Mouse (Mus musculus) granulocyte monocyte progenitor cell, adult 5-6 weeks (primary cell): ENCODE measurements around the gene Tsks. TPM values are rescaled to one million over a fixed set of nuclear protein-coding genes. Genes with fewer than 3 reads are reported as not detected.

Experiments used
- ATAC-seq: replicated peaks from 2 replicates; pipeline ENCODE4 v1.8.0; 2016; ENCODE audit warnings: mild to moderate bottlenecking, moderate TSS enrichment, inconsistent platforms; ENCODE audit not compliant: poor library complexity, severe bottlenecking
- total RNA-seq, 2 experiments: library from RNA; stranded (forward) in 1 of 2; stranded (reverse) in 1 of 2; fragments of 200-712, 200-1000 nt in 1 of 2; fragments of >200 nt in 1 of 2; fragmentation: Nextera tagmentation in 1 of 2; gene quantifications; 2 replicates each; pipeline ENCODE4 v1.2.3; 2014 to 2017

Gene Tsks
- total RNA-seq, 2 experiments from 2014 or later = not detected

DNA sequence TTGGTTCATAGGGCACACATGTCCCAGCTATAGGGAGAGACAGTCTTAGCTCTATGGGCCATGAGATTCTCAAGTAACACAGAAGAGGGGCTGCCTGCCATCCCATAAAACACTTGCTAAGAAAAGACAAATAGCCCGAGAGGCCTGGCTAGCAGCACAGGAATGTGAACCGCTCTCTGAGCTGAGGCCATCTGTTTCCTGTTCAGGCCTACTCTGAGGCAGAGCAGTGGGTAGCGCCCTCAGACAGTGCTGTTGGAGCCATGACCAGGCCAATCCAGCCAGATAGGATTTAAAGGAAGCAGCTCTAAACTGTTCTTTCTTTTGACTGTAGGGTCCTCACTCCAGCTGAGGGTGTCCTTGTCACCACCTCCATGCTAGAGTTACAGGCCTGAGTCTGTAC lies 61.5 kb downstream of the Tsks start:
- ATAC-seq = no peak; the same call in 1 of the 2 replicates

GRCm38 (mm10) chr7:45005321-45005992 lies 62.5 kb downstream of the Tsks start:
- ATAC-seq = no peak

DNA sequence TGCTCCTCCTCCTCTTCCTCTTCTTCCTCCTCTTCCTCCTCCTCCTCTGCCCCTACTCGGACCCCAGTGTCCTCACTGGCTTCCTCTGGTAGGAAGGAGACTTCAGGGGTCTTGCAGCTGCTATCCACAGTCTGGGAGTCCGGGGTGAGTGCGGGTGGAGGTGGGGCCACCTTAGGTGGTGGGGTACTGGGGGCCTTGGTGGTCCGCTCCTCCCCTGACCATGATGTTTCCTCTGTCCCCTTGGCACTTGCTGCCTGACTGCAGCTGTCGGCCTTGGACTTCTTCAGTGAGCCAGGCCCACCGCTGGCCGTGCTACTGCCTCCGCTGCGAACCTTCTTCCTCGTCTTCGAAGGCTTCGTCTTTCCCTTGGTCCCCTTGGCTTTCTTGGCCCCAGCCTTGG lies 63.5 kb downstream of the Tsks start:
- no peak for ATAC-seq

DNA sequence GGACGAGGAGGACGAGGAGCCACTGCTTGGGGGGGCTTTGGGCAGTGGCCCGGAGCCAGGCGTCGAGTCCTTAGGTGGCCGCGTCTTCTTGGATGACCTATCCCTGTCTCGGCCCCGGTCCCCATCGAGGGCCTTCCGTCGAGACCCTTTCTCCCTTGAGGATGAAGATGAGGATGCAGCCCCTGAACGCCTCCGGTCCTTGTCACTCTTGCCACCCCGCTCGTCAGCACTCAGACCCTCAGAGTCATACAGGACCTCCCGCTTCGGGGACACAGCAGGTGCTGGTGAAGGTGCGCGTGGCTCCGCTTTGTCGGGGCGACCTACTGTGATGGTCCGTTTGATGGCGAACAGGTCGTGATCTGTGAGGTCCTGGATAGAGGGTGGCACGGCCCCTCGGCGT lies 64.1 kb downstream of the Tsks start:
- ATAC-seq = no peak

Other genes starting within 250 kb of the Tsks start
Only the 30 nearest of the 33 such genes appear.
- gene Vrk3, start 194.8 kb upstream of the Tsks start, total RNA-seq (2014; fragmentation: Nextera tagmentation) = 45.0 and 52.3 TPM in 2 replicates
- 27.4 and 34.8 TPM in 2 replicates for gene Vrk3, start 194.8 kb upstream of the Tsks start, total RNA-seq (2017)
- 1.6 and 6.2 TPM in 2 replicates for gene Zfp473, start 192.2 kb upstream of the Tsks start, total RNA-seq (2014; fragmentation: Nextera tagmentation)
- gene Zfp473, start 192.2 kb upstream of the Tsks start, total RNA-seq (2017) = 2.0 and 2.2 TPM in 2 replicates
- gene Nup62, start 127.1 kb upstream of the Tsks start, total RNA-seq (2014; fragmentation: Nextera tagmentation) = 81.8 and 83.0 TPM in 2 replicates
- 120 and 167 TPM in 2 replicates for gene Nup62, start 127.1 kb upstream of the Tsks start, total RNA-seq (2017)
- gene Il4i1, start 126.8 kb upstream of the Tsks start, total RNA-seq (2014; fragmentation: Nextera tagmentation) = 1.2 TPM in 1 of 2 replicates, not detected in the other
- 0.15 and 0.22 TPM in 2 replicates for gene Il4i1, start 126.8 kb upstream of the Tsks start, total RNA-seq (2017)
- gene Atf5, start 126.5 kb upstream of the Tsks start, total RNA-seq (2014; fragmentation: Nextera tagmentation) = 5.6 and 8.5 TPM in 2 replicates
- gene Atf5, start 126.5 kb upstream of the Tsks start, total RNA-seq (2017) = 3.8 and 6.8 TPM in 2 replicates
- 18.2 and 25.0 TPM in 2 replicates for gene Akt1s1, start 94.2 kb upstream of the Tsks start, total RNA-seq (2014; fragmentation: Nextera tagmentation)
- gene Akt1s1, start 94.2 kb upstream of the Tsks start, total RNA-seq (2017) = 22.8 and 26.5 TPM in 2 replicates
- gene Tbc1d17, start 94.1 kb upstream of the Tsks start, total RNA-seq (2014; fragmentation: Nextera tagmentation) = 18.1 and 22.6 TPM in 2 replicates
- 15.5 and 19.3 TPM in 2 replicates for gene Tbc1d17, start 94.1 kb upstream of the Tsks start, total RNA-seq (2017)
- 61.3 and 65.7 TPM in 2 replicates for gene Pnkp, start 86.1 kb upstream of the Tsks start, total RNA-seq (2014; fragmentation: Nextera tagmentation)
- 51.0 and 79.6 TPM in 2 replicates for gene Pnkp, start 86.1 kb upstream of the Tsks start, total RNA-seq (2017)
- gene Ptov1, start 73.4 kb upstream of the Tsks start, total RNA-seq (2014; fragmentation: Nextera tagmentation) = 67.0 and 95.4 TPM in 2 replicates
- gene Ptov1, start 73.4 kb upstream of the Tsks start, total RNA-seq (2017) = 24.4 and 32.1 TPM in 2 replicates
- 26.7 and 51.2 TPM in 2 replicates for gene Med25, start 50.5 kb upstream of the Tsks start, total RNA-seq (2014; fragmentation: Nextera tagmentation)
- gene Med25, start 50.5 kb upstream of the Tsks start, total RNA-seq (2017) = 9.2 and 15.6 TPM in 2 replicates
- gene Fuz, start 47.1 kb upstream of the Tsks start, total RNA-seq (2014; fragmentation: Nextera tagmentation) = 13.6 TPM in 2 replicates
- gene Fuz, start 47.1 kb upstream of the Tsks start, total RNA-seq (2017) = 16.5 and 18.0 TPM in 2 replicates
- gene Ap2a1, start 13.7 kb upstream of the Tsks start, total RNA-seq (2014; fragmentation: Nextera tagmentation) = 40.8 and 84.2 TPM in 2 replicates
- 28.6 and 30.1 TPM in 2 replicates for gene Ap2a1, start 13.7 kb upstream of the Tsks start, total RNA-seq (2017)
- not detected in 2 replicates for gene Cpt1c, start 31.6 kb downstream of the Tsks start, total RNA-seq (2014; fragmentation: Nextera tagmentation)
- not detected in 2 replicates for gene Cpt1c, start 31.6 kb downstream of the Tsks start, total RNA-seq (2017)
- 104 and 115 TPM in 2 replicates for gene Prmt1, start 43.4 kb downstream of the Tsks start, total RNA-seq (2014; fragmentation: Nextera tagmentation)
- 138 and 190 TPM in 2 replicates for gene Prmt1, start 43.4 kb downstream of the Tsks start, total RNA-seq (2017)
- gene Irf3, start 54.4 kb downstream of the Tsks start, total RNA-seq (2014; fragmentation: Nextera tagmentation) = 76.6 and 105 TPM in 2 replicates
- gene Irf3, start 54.4 kb downstream of the Tsks start, total RNA-seq (2017) = 87.5 and 88.9 TPM in 2 replicates
- gene Bcl2l12, start 55.5 kb downstream of the Tsks start, total RNA-seq (2014; fragmentation: Nextera tagmentation) = 19.4 and 57.9 TPM in 2 replicates
- 18.4 and 32.9 TPM in 2 replicates for gene Bcl2l12, start 55.5 kb downstream of the Tsks start, total RNA-seq (2017)
- 28.6 and 29.8 TPM in 2 replicates for gene Scaf1, start 73.2 kb downstream of the Tsks start, total RNA-seq (2014; fragmentation: Nextera tagmentation)
- gene Scaf1, start 73.2 kb downstream of the Tsks start, total RNA-seq (2017) = 15.7 and 17.8 TPM in 2 replicates
- gene Rras, start 74.8 kb downstream of the Tsks start, total RNA-seq (2014; fragmentation: Nextera tagmentation) = 2.3 and 7.8 TPM in 2 replicates
- gene Rras, start 74.8 kb downstream of the Tsks start, total RNA-seq (2017) = 1.0 and 1.4 TPM in 2 replicates
- 21.1 and 29.6 TPM in 2 replicates for gene Prr12, start 109.7 kb downstream of the Tsks start, total RNA-seq (2014; fragmentation: Nextera tagmentation)
- gene Prr12, start 109.7 kb downstream of the Tsks start, total RNA-seq (2017) = 1.7 and 4.1 TPM in 2 replicates
- gene Nosip, start 119.2 kb downstream of the Tsks start, total RNA-seq (2014; fragmentation: Nextera tagmentation) = 42.2 and 57.2 TPM in 2 replicates
- gene Nosip, start 119.2 kb downstream of the Tsks start, total RNA-seq (2017) = 49.4 and 63.1 TPM in 2 replicates
- 6.8 and 9.4 TPM in 2 replicates for gene Prrg2, start 119.5 kb downstream of the Tsks start, total RNA-seq (2014; fragmentation: Nextera tagmentation)
- gene Prrg2, start 119.5 kb downstream of the Tsks start, total RNA-seq (2017) = 4.8 and 5.3 TPM in 2 replicates
- gene Rcn3, start 149.0 kb downstream of the Tsks start, total RNA-seq (2014; fragmentation: Nextera tagmentation) = 2.2 and 11.6 TPM in 2 replicates
- gene Rcn3, start 149.0 kb downstream of the Tsks start, total RNA-seq (2017) = 4.1 and 7.0 TPM in 2 replicates
- 2.1 and 3.8 TPM in 2 replicates for gene Fcgrt, start 160.6 kb downstream of the Tsks start, total RNA-seq (2014; fragmentation: Nextera tagmentation)
- gene Fcgrt, start 160.6 kb downstream of the Tsks start, total RNA-seq (2017) = 2.7 and 3.6 TPM in 2 replicates
- gene Rps11, start 181.2 kb downstream of the Tsks start, total RNA-seq (2014; fragmentation: Nextera tagmentation) = 3,834 and 4,027 TPM in 2 replicates
- gene Rps11, start 181.2 kb downstream of the Tsks start, total RNA-seq (2017) = 963 and 1,110 TPM in 2 replicates
- 3,523 and 3,605 TPM in 2 replicates for gene Rpl13a, start 185.6 kb downstream of the Tsks start, total RNA-seq (2014; fragmentation: Nextera tagmentation)
- gene Rpl13a, start 185.6 kb downstream of the Tsks start, total RNA-seq (2017) = 3,792 and 4,750 TPM in 2 replicates
- gene Gm45713, start 193.0 kb downstream of the Tsks start, total RNA-seq (2014; fragmentation: Nextera tagmentation) = not detected in 2 replicates
- 0.10 and 0.13 TPM in 2 replicates for gene Gm45713, start 193.0 kb downstream of the Tsks start, total RNA-seq (2017)
- gene Flt3l, start 193.2 kb downstream of the Tsks start, total RNA-seq (2014; fragmentation: Nextera tagmentation) = 7.4 and 8.2 TPM in 2 replicates
- 2.3 and 5.7 TPM in 2 replicates for gene Flt3l, start 193.2 kb downstream of the Tsks start, total RNA-seq (2017)
- gene Pih1d1, start 211.1 kb downstream of the Tsks start, total RNA-seq (2014; fragmentation: Nextera tagmentation) = 74.2 and 91.6 TPM in 2 replicates
- gene Pih1d1, start 211.1 kb downstream of the Tsks start, total RNA-seq (2017) = 48.8 and 58.4 TPM in 2 replicates
- 53.4 and 59.8 TPM in 2 replicates for gene Aldh16a1, start 211.4 kb downstream of the Tsks start, total RNA-seq (2014; fragmentation: Nextera tagmentation)
- gene Aldh16a1, start 211.4 kb downstream of the Tsks start, total RNA-seq (2017) = 31.2 and 42.5 TPM in 2 replicates
- gene Slc17a7, start 220.7 kb downstream of the Tsks start, total RNA-seq (2014; fragmentation: Nextera tagmentation) = 0.17 TPM in 1 of 2 replicates, not detected in the other
- not detected in 2 replicates for gene Slc17a7, start 220.7 kb downstream of the Tsks start, total RNA-seq (2017)